Mouse (Mus musculus): Measurements from ENCODE around the gene Frat2. TPM values are rescaled to one million over a fixed set of nuclear protein-coding genes. Genes with fewer than 3 reads are reported as not detected.

Frat2 gene
- polyA plus RNA-seq, 1 experiment from 2014 or later: 6.9 TPM

GRCm38 (mm10) chr19:41796148-41796760 is 51.7 kb downstream of the Frat2 start:
- no peak overlapping the region for H3K9ac ChIP-seq
- 0 out of 2 replicates have a peak overlapping the region, but pooled peaks have one; percentile 6 for H3K27ac ChIP-seq
- 60% methylated on average over 3 of the region's 3 CpGs for WGBS
- H3K4me3 ChIP-seq (replicated peaks): no peak overlapping the region
- H3K36me3 ChIP-seq: no peaks in the 10 kb centered on the region
- H3K4me1 ChIP-seq: peaks cover 13% of the 10 kb centered on the region
- H3K9me3 ChIP-seq: no peaks in the 10 kb centered on the region
- ATAC-seq (ENCODE audit: insufficient read depth, low FRiP score, low read depth): no peak
- H3K4me2 ChIP-seq: no peak overlapping the region
- H3K27me3 ChIP-seq (replicated peaks): no peaks in the 10 kb centered on the region

Other genes starting within 250 kb of the Frat2 start
- gene Slit1, start 104.5 kb downstream of the Frat2 start, polyA plus RNA-seq (2015; fragmentation: Nextera tagmentation; extraction: Ambion mirVana): 1.1 and 1.5 TPM in 2 replicates
- gene Arhgap19, start 46.1 kb downstream of the Frat2 start, polyA plus RNA-seq (2015; fragmentation: Nextera tagmentation; extraction: Ambion mirVana): 19.1 and 20.8 TPM in 2 replicates
- gene Frat1, start 18.2 kb downstream of the Frat2 start, polyA plus RNA-seq (2015; fragmentation: Nextera tagmentation; extraction: Ambion mirVana): 12.3 and 14.1 TPM in 2 replicates
- gene Rrp12, start 48.0 kb upstream of the Frat2 start, polyA plus RNA-seq (2015; fragmentation: Nextera tagmentation; extraction: Ambion mirVana): 13.7 and 14.2 TPM in 2 replicates
- gene Pgam1, start 63.8 kb upstream of the Frat2 start, polyA plus RNA-seq (2015; fragmentation: Nextera tagmentation; extraction: Ambion mirVana): 626 and 677 TPM in 2 replicates
- 70.3 and 75.3 TPM in 2 replicates for gene Exosc1, start 85.3 kb upstream of the Frat2 start, polyA plus RNA-seq (2015; fragmentation: Nextera tagmentation; extraction: Ambion mirVana)
- 73.4 and 82.2 TPM in 2 replicates for gene Zdhhc16, start 85.3 kb upstream of the Frat2 start, polyA plus RNA-seq (2015; fragmentation: Nextera tagmentation; extraction: Ambion mirVana)
- 28.2 and 32.1 TPM in 2 replicates for gene Mms19, start 133.0 kb upstream of the Frat2 start, polyA plus RNA-seq (2015; fragmentation: Nextera tagmentation; extraction: Ambion mirVana)
- gene Ubtd1, start 133.6 kb upstream of the Frat2 start, polyA plus RNA-seq (2015; fragmentation: Nextera tagmentation; extraction: Ambion mirVana): 14.1 and 16.6 TPM in 2 replicates
- gene Ankrd2, start 187.9 kb upstream of the Frat2 start, polyA plus RNA-seq (2015; fragmentation: Nextera tagmentation; extraction: Ambion mirVana): 0.32 and 0.40 TPM in 2 replicates
- gene Hoga1, start 197.5 kb upstream of the Frat2 start, polyA plus RNA-seq (2015; fragmentation: Nextera tagmentation; extraction: Ambion mirVana): 2.3 and 4.0 TPM in 2 replicates
- gene 4933411K16Rik, start 204.1 kb upstream of the Frat2 start, polyA plus RNA-seq (2015; fragmentation: Nextera tagmentation; extraction: Ambion mirVana): not detected in 2 replicates
- gene Morn4, start 238.2 kb upstream of the Frat2 start, polyA plus RNA-seq (2015; fragmentation: Nextera tagmentation; extraction: Ambion mirVana): 14.5 and 18.1 TPM in 2 replicates
- gene Pi4k2a, start 242.3 kb upstream of the Frat2 start, polyA plus RNA-seq (2015; fragmentation: Nextera tagmentation; extraction: Ambion mirVana): 22.0 and 24.0 TPM in 2 replicates